ENCODE assay signal across 8 mouse cellular contexts in the genomic region with DNA sequence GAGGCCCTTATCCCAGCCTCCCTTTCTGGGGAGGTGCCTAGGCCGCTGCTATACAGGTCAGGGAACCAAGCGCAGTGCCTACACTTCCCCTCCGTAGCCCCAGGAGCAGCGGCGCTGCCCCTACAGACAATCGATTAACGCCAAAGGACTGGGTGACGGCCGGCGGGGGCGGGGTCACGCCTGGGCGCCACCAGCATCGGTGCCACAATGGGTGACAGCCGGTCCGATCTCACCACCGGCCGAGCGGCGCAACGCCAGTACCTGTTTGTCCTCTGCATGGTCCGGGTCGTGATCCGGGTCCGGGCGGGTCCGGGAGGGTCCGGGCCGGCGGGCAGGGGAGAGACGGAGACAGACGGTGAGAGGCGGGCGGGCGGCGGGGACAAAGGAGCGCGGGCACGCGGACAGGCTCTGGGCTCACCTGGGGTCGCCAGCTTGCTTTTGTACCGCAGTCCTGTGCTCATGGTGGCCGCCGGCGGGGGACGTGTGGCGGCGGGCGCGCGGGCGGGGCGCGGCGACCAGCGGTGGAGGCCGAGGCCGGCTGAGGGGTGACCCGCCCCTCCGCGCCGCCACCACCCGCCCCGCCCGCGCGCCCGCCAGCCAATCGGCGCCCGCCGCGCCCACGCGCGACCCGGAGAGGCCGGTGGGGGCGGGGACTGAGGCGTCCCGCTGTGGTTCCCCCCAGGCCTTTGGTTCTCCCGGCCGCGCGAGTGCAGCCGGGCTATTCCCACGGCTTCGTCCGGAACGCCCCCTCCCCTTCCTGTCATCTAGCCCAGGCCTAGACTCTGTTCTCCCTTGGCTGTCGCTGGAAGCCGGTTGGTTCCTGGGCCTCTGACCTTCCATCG. TPM values are rescaled to one million over a fixed set of nuclear protein-coding genes. Genes with fewer than 3 reads are reported as not detected.
DNase-seq lines count a peak whose midpoint lies in the region; ATAC-seq and TF ChIP-seq lines count a peak whose summit lies in the region.

Gene Sept5 (minus strand): TSS at position 565 of the 842 bp plus-strand sequence.

- no peak within 1 kb of the TSS for H3K27ac ChIP-seq in brown adipose tissue, adult 24 weeks (replicated peaks; ENCODE audit: low read depth, low read length)
- peak within 1 kb of the TSS; percentile 73 for H3K27ac ChIP-seq in forebrain, embryonic 12.5 days
- no peak within 1 kb of the TSS for H3K27ac ChIP-seq in heart, postnatal 0 days (ENCODE audit: low read depth)
- H3K27ac ChIP-seq in liver, postnatal 0 days (ENCODE audit: low read depth): no peak within 1 kb of the TSS
- peak within 1 kb of the TSS; percentile 90 for H3K27ac ChIP-seq in neural tube, embryonic 14.5 days (ENCODE audit: low read depth, low read length)

- WGBS in forebrain, embryonic 12.5 days: under 1% methylated on average over 68 of the region's 93 CpGs
- 2% methylated on average over 87 of the region's 93 CpGs for WGBS in heart, postnatal 0 days
- WGBS in liver, postnatal 0 days (ENCODE audit: insufficient replicate concordance): 3% methylated on average over 71 of the region's 93 CpGs
- WGBS in neural tube, embryonic 14.5 days: 0% methylated on average over 65 of the region's 93 CpGs

- TF ChIP-seq CTCF in heart, postnatal 0 days (IDR thresholded peaks at IDR 0.05; ENCODE audit: low read depth): no peak
- TF ChIP-seq CTCF in liver, postnatal 0 days (IDR thresholded peaks at IDR 0.05; ENCODE audit: low read depth): no peak

- peak within 1 kb of the TSS; percentile 86 for H3K4me2 ChIP-seq in forebrain, embryonic 12.5 days
- peak within 1 kb of the TSS; percentile 95 for H3K4me2 ChIP-seq in heart, postnatal 0 days (ENCODE audit: low read depth, low read length)
- H3K4me2 ChIP-seq in liver, postnatal 0 days (ENCODE audit: low read depth, low read length): peak within 1 kb of the TSS; percentile 84
- peak within 1 kb of the TSS; percentile 68 for H3K4me2 ChIP-seq in neural tube, embryonic 14.5 days (ENCODE audit: low read depth, low read length)

- peaks cover 9% of the 10 kb centered on the region for H3K36me3 ChIP-seq in forebrain, embryonic 12.5 days (replicated peaks)
- no peaks in the 10 kb centered on the region for H3K36me3 ChIP-seq in heart, postnatal 0 days (replicated peaks; ENCODE audit: control insufficient read depth, insufficient read depth, low read length)
- H3K36me3 ChIP-seq in liver, postnatal 0 days (replicated peaks; ENCODE audit: insufficient read depth, low read length): no peaks in the 10 kb centered on the region
- peaks cover 6% of the 10 kb centered on the region; the same call in 1 of the 2 replicates for H3K36me3 ChIP-seq in neural tube, embryonic 14.5 days (ENCODE audit: control insufficient read depth, insufficient read depth, low read length)

- H3K9me3 ChIP-seq in forebrain, embryonic 12.5 days: no peaks in the 10 kb centered on the region
- no peaks in the 10 kb centered on the region for H3K9me3 ChIP-seq in heart, postnatal 0 days (replicated peaks; ENCODE audit: control insufficient read depth, low read length)
- no peaks in the 10 kb centered on the region for H3K9me3 ChIP-seq in liver, postnatal 0 days (ENCODE audit: low read length)
- H3K9me3 ChIP-seq in neural tube, embryonic 14.5 days (ENCODE audit: control insufficient read depth, low read length): no peaks in the 10 kb centered on the region

- peak within 1 kb of the TSS; percentile 83 for H3K9ac ChIP-seq in forebrain, embryonic 12.5 days
- H3K9ac ChIP-seq in heart, postnatal 0 days (replicated peaks; ENCODE audit: low read depth, low read length): peak within 1 kb of the TSS; percentile 48
- H3K9ac ChIP-seq in liver, postnatal 0 days (replicated peaks): peak within 1 kb of the TSS; percentile 62
- peak within 1 kb of the TSS; percentile 96 for H3K9ac ChIP-seq in neural tube, embryonic 14.5 days (replicated peaks; ENCODE audit: low read depth, low read length)

- H3K4me1 ChIP-seq in brown adipose tissue, adult 24 weeks (ENCODE audit: control insufficient read depth, insufficient read depth, insufficient read length, low read length): no peaks in the 10 kb centered on the region
- H3K4me1 ChIP-seq in forebrain, embryonic 12.5 days: peaks cover 44% of the 10 kb centered on the region
- no peaks in the 10 kb centered on the region for H3K4me1 ChIP-seq in heart, postnatal 0 days (ENCODE audit: control insufficient read depth, insufficient read depth)
- H3K4me1 ChIP-seq in liver, postnatal 0 days (ENCODE audit: insufficient read depth): peaks cover 14% of the 10 kb centered on the region
- H3K4me1 ChIP-seq in neural tube, embryonic 14.5 days (ENCODE audit: control insufficient read depth, insufficient read depth, low read length): peaks cover 21% of the 10 kb centered on the region

- ATAC-seq in forebrain, embryonic 12.5 days (ENCODE audit: low FRiP score): peak; percentile 63
- peak; percentile 47 for ATAC-seq in heart, postnatal 0 days (ENCODE audit: insufficient read depth, low read depth)
- peak; percentile 64 for ATAC-seq in liver, postnatal 0 days
- ATAC-seq in neural tube, embryonic 14.5 days (ENCODE audit: low read depth): peak; percentile 50
- no peak for ATAC-seq in erythroid progenitor cell, adult 5-6 weeks (replicated peaks; ENCODE audit: low FRiP score, poor library complexity, severe bottlenecking)

- H3K4me3 ChIP-seq in brown adipose tissue, adult 24 weeks (ENCODE audit: insufficient read depth, low read depth, low read length): peak within 1 kb of the TSS; percentile 68
- peak within 1 kb of the TSS; percentile 86 for H3K4me3 ChIP-seq in forebrain, embryonic 12.5 days (replicated peaks)
- peak within 1 kb of the TSS; percentile 64 for H3K4me3 ChIP-seq in heart, postnatal 0 days (ENCODE audit: low read depth, low read length)
- H3K4me3 ChIP-seq in liver, postnatal 0 days (ENCODE audit: low read depth, low read length): peak within 1 kb of the TSS; percentile 58
- peak within 1 kb of the TSS; percentile 85 for H3K4me3 ChIP-seq in neural tube, embryonic 14.5 days (ENCODE audit: low read depth, low read length)

- TF ChIP-seq EP300 in heart, postnatal 0 days (IDR thresholded peaks at IDR 0.05; ENCODE audit: low read depth): no peak
- TF ChIP-seq EP300 in liver, postnatal 0 days (IDR thresholded peaks at IDR 0.05; ENCODE audit: low read depth): no peak

- DNase-seq in MN1 (ENCODE audit: low spot score): peak; percentile 78
- no peak for DNase-seq in heart, postnatal 0 days (ENCODE audit: low spot score)
- DNase-seq in kidney, postnatal 4 days: peak; percentile 82 to 86
- peak; percentile 66 for DNase-seq in liver, postnatal 0 days

- peaks cover 39% of the 10 kb centered on the region for H3K27me3 ChIP-seq in forebrain, embryonic 12.5 days
- peaks cover 39% of the 10 kb centered on the region for H3K27me3 ChIP-seq in heart, postnatal 0 days (ENCODE audit: control insufficient read depth, insufficient read depth, low read length)
- peaks cover 45% of the 10 kb centered on the region for H3K27me3 ChIP-seq in liver, postnatal 0 days (ENCODE audit: insufficient read depth, low read length)
- peaks cover 15% of the 10 kb centered on the region for H3K27me3 ChIP-seq in neural tube, embryonic 14.5 days (ENCODE audit: control insufficient read depth, insufficient read depth, low read length)

RNA-seq across cellular contexts. Expression of gene Sept5, which starts in this region (rescaled TPM):
- 3.3 and 7.1 TPM in 2 replicates for polyA plus RNA-seq in brown adipose tissue, adult 24 weeks (2012; ENCODE audit: insufficient read depth, insufficient read length, missing spikeins)
- 68.4 and 69.3 TPM in 2 replicates for polyA plus RNA-seq in forebrain, embryonic 12.5 days (2016; fragmentation: Nextera tagmentation; extraction: Ambion mirVana)
- total RNA-seq in heart, postnatal 0 days (2014; rRNA removed; ENCODE audit: low replicate concordance): 8.7 and 12.3 TPM in 2 replicates
- polyA plus RNA-seq in heart, postnatal 0 days (2015; fragmentation: Nextera tagmentation; extraction: Ambion mirVana): 3.8 and 5.5 TPM in 2 replicates
- polyA plus RNA-seq in liver, postnatal 0 days (2015; fragmentation: Nextera tagmentation; extraction: Ambion mirVana): 3.0 and 3.2 TPM in 2 replicates
- polyA plus RNA-seq in neural tube, embryonic 14.5 days (2014; fragmentation: Nextera tagmentation; extraction: Ambion mirVana): 179 and 183 TPM in 2 replicates
- 2.1 and 7.6 TPM in 2 replicates for total RNA-seq in erythroid progenitor cell, adult 5-6 weeks (2015; ENCODE audit: low replicate concordance)
- 11.2 TPM in 1 of 2 replicates, not detected in the other for total RNA-seq in erythroid progenitor cell, adult 5-6 weeks (2017; ENCODE audit: low replicate concordance)

Comparison
In these comparisons a context has a peak if more than half of its experiments do, and no peak if none do; other contexts are left out.
1. H3K27ac ChIP-seq: peak in forebrain, embryonic 12.5 days (single experiment) and neural tube, embryonic 14.5 days (single experiment); none in brown adipose tissue, adult 24 weeks (single experiment), heart, postnatal 0 days (single experiment) and liver, postnatal 0 days (single experiment).
2. Peak in every context shown above with its lines, with median percentiles within 50 percentile points of each other: H3K4me3 ChIP-seq, H3K4me2 ChIP-seq and H3K9ac ChIP-seq.